Mouse (Mus musculus) hindbrain, embryonic 15.5 days (tissue): ENCODE data around the gene Gnas. TPM values are rescaled to one million over a fixed set of nuclear protein-coding genes. Genes with fewer than 3 reads are reported as not detected.

Source experiments
- ATAC-seq: fragments of 200-750 bp; cut with Nextera tagmentation; 2 replicates; pipeline ENCODE4 v1.8.0; 2017; ENCODE audit warnings: low read depth, moderate number of reproducible peaks, moderate TSS enrichment; ENCODE audit not compliant: low FRiP score
- H3K27ac ChIP-seq: fragments of 300-500 bp; sonication (generic); replicated peaks from 2 replicates; pipeline ENCODE4 v1.5.1; 2015; ENCODE audit warnings: mild to moderate bottlenecking, inconsistent platforms
- H3K27me3 ChIP-seq: fragments of 300-500 bp; sonication (generic); 2 replicates; pipeline ENCODE4 v1.6.1; 2015; ENCODE audit warnings: control low read depth, inconsistent platforms
- H3K36me3 ChIP-seq: fragments of 300-500 bp; sonication (generic); 2 replicates; pipeline ENCODE4 v1.6.1; 2015; ENCODE audit warnings: control low read depth, inconsistent platforms
- H3K4me1 ChIP-seq: fragments of 300-500 bp; sonication (generic); replicated peaks from 2 replicates; pipeline ENCODE4 v1.6.1; 2015; ENCODE audit warnings: control low read depth, inconsistent platforms
- H3K4me2 ChIP-seq: fragments of 300-500 bp; sonication (generic); 2 replicates; pipeline ENCODE4 v1.6.1; 2015; ENCODE audit warnings: moderate library complexity, mild to moderate bottlenecking, inconsistent platforms
- H3K4me3 ChIP-seq: fragments of 300-500 bp; sonication (generic); 2 replicates; pipeline ENCODE4 v1.5.1; 2015; ENCODE audit warnings: mild to moderate bottlenecking, inconsistent platforms
- H3K9ac ChIP-seq: fragments of 300-500 bp; sonication (generic); 2 replicates; pipeline ENCODE4 v1.6.1; 2015; ENCODE audit warnings: inconsistent platforms
- H3K9me3 ChIP-seq: fragments of 300-500 bp; sonication (generic); 2 replicates; pipeline ENCODE4 v1.6.1; 2016; ENCODE audit warnings: control low read depth, inconsistent platforms
- WGBS: fragments of 180-500 bp; shearing (Covaris S2); methylation state at CpG from one replicate; pipeline ENCODE4 v1.1.7; 2015; 5-methylcytosine and 5-hydroxymethylcytosine counted together
- polyA plus RNA-seq: library from polyadenylated mRNA; unstranded; fragments of >200 nt; fragmentation: Nextera tagmentation; extraction: Ambion mirVana; gene quantifications from 2 replicates; pipeline ENCODE4 v1.2.1, GENCODE M21; 2015

Gene Gnas
- polyA plus RNA-seq = 1,606 and 1,659 TPM in 2 replicates

DNA sequence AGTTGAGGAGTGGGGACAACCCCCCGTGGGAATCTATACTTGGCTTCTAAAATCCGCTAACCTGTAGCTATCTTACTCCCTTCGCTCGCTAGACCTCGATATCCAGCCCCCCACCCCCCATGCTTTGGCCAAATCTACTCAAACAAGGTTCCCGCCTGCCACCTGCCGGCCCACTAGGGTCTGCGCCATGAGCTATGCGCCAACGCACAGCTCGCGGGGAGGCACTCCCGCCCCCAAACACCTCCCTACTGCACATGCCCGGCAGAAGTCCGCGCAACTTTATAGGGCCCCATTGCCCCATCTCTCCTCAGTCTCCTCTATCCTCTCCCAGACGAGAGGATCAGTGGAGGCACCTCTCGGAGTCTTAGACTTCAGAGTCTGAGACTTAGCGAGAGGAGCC lies at the start of gene Gnas:
Gnas (plus strand) TSS at position 310 of the 400 bp plus-strand sequence.
- peak; percentile 65; the same call in 1 of the 2 replicates for ATAC-seq
- Histone ChIP-seq H3K36me3 (peaks cover 33% of the 10 kb centered on the region), H3K4me1 (peaks cover 17% of the 10 kb centered on the region), H3K27me3 (peaks cover 35% of the 10 kb centered on the region), H3K4me2 (peak within 1 kb of the TSS; percentile 54), H3K9ac (no peak within 1 kb of the TSS), H3K9me3 (peaks cover 11% of the 10 kb centered on the region), H3K27ac (no peak within 1 kb of the TSS), H3K4me3 (peak within 1 kb of the TSS; percentile 28)
- 50% methylated on average over 19 of the region's 19 CpGs for WGBS

DNA sequence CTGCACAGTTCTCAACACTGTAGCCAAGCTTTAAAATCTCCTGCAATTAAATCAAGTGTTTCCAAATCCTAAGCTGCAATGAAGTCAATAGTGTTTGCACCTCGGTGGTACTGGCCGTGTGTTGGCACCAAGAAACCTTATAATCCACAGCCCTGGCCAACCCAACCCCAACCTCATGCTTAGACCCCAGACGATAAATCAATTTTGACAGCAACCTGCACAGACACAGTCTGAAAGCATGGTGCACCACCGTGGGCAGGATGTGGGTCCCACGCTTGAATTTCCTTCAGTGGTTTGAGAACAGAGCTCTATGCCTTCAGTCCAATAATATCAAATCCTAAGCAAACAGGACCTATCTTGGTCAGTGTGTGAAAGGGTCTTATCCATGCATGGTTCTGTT lies 41.7 kb upstream of the Gnas start:
- 91% methylated on average over 5 of the region's 5 CpGs for WGBS
- H3K27me3 ChIP-seq = no peaks in the 10 kb centered on the region

DNA sequence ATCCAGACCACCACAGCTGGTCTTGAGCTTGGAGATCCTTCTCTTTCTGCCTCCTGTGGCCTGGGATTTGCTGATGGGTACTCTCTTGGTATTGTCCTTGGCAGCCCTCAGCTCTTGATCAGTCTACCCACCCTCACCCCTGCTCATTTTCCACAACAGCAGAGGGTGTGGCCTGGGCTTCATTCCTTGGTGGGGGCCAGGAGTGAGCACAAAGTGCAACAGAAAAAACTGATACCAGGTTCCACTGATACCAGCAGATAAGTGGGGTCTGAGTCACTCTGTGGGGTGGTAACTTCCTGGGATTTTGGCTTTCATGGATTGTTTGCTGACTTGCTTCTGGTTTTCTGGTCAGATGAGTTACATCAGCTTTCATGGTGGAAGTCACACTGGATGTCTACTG lies 32.2 kb upstream of the Gnas start:
- Histone ChIP-seq H3K27ac (no peak overlapping the region), H3K27me3 (no peaks in the 10 kb centered on the region), H3K9ac (no peak overlapping the region), H3K36me3 (no peaks in the 10 kb centered on the region), H3K4me1 (no peaks in the 10 kb centered on the region), H3K9me3 (no peaks in the 10 kb centered on the region), H3K4me2 (no peak overlapping the region), H3K4me3 (no peak overlapping the region)
- ATAC-seq = no peak

More for the DNA sequence above, 41.7 kb upstream of the Gnas start:
- no peak overlapping the region for H3K27ac ChIP-seq
- no peaks in the 10 kb centered on the region for H3K36me3 ChIP-seq
- H3K4me2 ChIP-seq = no peak overlapping the region
- no peak for ATAC-seq
- no peaks in the 10 kb centered on the region for H3K4me1 ChIP-seq
- no peak overlapping the region for H3K4me3 ChIP-seq
- no peaks in the 10 kb centered on the region for H3K9me3 ChIP-seq
- no peak overlapping the region for H3K9ac ChIP-seq

DNA sequence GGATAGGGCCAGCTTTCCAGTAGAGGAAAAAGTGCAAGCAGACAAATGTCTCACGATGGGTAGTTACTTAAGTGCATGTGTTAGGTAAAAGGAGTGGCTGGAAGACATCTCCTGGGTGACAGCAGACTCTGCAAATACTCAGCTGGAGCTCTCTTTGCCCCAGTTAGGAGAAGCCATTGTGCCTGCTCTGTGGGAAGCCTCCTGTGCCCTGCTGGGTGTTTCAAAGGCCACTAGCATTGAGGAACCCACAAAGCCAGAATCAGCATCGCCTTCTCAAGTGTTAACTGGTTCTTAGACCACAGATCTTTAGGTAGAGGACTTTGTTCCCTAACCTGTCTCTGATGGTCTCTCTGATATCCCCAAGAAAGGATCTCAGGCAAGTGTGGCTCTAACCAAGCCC lies 26.8 kb upstream of the Gnas start:
- WGBS = 21% methylated on average over 2 of the region's 2 CpGs
- no peaks in the 10 kb centered on the region for H3K4me1 ChIP-seq
- no peak overlapping the region for H3K27ac ChIP-seq
- H3K36me3 ChIP-seq = no peaks in the 10 kb centered on the region
- no peak for ATAC-seq
- H3K4me2 ChIP-seq = no peak overlapping the region
- no peak overlapping the region for H3K9ac ChIP-seq
- no peaks in the 10 kb centered on the region for H3K27me3 ChIP-seq
- no peaks in the 10 kb centered on the region for H3K9me3 ChIP-seq
- H3K4me3 ChIP-seq = no peak overlapping the region

DNA sequence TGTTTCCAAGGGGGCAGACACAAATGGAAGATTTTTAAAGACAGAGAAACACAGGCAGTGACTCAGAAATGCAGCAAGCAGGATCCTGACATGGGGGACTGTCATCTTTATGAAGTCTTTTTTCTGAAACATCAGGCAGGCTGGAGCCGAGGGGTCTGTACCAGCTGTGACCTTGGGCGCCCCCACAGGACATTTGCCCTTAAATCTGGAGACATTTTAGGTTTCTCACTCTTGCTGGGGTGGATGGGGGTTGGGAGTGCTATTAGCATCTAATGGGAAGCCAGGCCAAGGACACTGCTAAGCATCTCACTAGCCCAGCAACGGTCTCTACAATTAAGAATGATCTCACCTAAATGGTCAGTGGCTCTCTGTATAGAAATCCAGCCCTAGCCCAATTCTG lies 24.1 kb upstream of the Gnas start:
- 15% methylated on average over 3 of the region's 3 CpGs for WGBS
- no peak for ATAC-seq

DNA sequence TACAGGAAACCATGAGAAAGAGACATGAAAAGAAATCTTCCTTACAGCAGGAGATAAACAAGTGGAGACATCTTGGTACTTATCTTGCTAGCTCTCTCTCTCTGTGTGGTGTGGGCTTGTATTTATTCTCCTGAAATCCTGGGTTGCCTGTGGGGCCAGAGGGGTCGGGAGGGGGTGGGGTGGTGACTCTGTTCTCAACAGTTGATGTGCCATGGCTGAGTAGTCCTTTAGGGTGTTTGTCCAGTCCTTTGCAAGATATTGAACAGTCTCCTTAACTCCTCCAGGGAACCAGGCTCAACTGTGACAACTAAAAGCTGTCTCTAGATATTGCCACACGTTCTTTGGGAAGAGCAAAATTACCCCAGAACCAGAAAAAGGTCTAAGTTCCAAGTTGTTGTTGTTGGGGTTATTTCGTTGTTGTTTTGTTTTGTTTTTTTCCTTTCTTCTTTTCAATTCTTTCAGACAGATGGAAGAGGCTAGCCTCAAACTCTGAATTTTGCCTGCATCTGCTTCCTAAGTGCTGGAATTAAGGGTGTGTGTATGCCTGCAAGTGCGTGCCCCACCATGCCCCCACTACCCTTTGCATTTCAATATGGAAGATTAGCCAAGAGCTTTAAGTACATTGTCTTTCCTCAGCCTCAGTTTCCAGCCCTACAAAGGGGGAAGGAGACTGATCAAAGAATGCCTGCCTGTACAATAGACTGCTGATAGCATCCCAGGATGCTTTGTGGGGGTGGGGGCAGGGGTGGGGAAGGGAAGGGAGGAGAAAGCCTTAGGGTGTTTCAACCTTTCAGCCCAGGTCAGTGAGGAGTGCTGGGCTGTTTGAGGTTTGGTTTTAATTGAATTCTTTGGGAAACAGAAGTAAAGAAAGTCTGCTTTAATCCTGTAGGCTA lies 23.0 kb upstream of the Gnas start:
- Histone ChIP-seq H3K4me3 (no peak overlapping the region), H3K9ac (no peak overlapping the region), H3K27ac (no peak overlapping the region), H3K9me3 (no peaks in the 10 kb centered on the region), H3K36me3 (no peaks in the 10 kb centered on the region), H3K27me3 (no peaks in the 10 kb centered on the region), H3K4me2 (no peak overlapping the region), H3K4me1 (no peaks in the 10 kb centered on the region)
- 9% methylated on average over 4 of the region's 4 CpGs for WGBS
- ATAC-seq = no peak

More for the DNA sequence above, 24.1 kb upstream of the Gnas start:
- H3K9me3 ChIP-seq = no peaks in the 10 kb centered on the region
- no peaks in the 10 kb centered on the region for H3K4me1 ChIP-seq
- no peak overlapping the region for H3K27ac ChIP-seq
- H3K36me3 ChIP-seq = no peaks in the 10 kb centered on the region
- H3K9ac ChIP-seq = no peak overlapping the region
- no peak overlapping the region for H3K4me2 ChIP-seq
- no peak overlapping the region for H3K4me3 ChIP-seq
- no peaks in the 10 kb centered on the region for H3K27me3 ChIP-seq

DNA sequence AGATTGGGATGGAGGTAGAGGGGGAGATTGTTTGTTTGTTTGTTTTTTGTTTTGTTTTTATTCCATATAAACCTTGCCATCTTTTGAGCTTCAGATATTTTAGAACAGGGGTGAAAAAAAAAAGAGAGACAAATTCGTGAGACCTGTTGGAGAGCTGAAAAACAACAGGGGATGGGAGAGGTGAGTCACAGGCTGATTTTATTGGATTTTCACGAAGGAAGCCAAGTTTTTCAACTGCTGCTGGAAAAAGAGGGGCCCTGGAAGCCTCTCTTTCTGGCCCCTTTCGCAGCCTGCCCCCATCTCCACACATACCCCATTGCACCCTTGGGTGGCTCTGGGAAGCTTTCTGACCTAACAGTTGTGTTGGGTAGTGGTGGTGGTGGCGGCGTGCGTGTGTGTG lies 22.3 kb upstream of the Gnas start:
- H3K4me2 ChIP-seq = no peak overlapping the region
- H3K9me3 ChIP-seq = no peaks in the 10 kb centered on the region
- no peak for ATAC-seq
- no peak overlapping the region for H3K4me3 ChIP-seq
- no peak overlapping the region for H3K9ac ChIP-seq
- no peaks in the 10 kb centered on the region for H3K27me3 ChIP-seq
- H3K36me3 ChIP-seq = no peaks in the 10 kb centered on the region
- H3K4me1 ChIP-seq = no peaks in the 10 kb centered on the region
- no peak overlapping the region for H3K27ac ChIP-seq
- WGBS = 47% methylated on average over 6 of the region's 6 CpGs

DNA sequence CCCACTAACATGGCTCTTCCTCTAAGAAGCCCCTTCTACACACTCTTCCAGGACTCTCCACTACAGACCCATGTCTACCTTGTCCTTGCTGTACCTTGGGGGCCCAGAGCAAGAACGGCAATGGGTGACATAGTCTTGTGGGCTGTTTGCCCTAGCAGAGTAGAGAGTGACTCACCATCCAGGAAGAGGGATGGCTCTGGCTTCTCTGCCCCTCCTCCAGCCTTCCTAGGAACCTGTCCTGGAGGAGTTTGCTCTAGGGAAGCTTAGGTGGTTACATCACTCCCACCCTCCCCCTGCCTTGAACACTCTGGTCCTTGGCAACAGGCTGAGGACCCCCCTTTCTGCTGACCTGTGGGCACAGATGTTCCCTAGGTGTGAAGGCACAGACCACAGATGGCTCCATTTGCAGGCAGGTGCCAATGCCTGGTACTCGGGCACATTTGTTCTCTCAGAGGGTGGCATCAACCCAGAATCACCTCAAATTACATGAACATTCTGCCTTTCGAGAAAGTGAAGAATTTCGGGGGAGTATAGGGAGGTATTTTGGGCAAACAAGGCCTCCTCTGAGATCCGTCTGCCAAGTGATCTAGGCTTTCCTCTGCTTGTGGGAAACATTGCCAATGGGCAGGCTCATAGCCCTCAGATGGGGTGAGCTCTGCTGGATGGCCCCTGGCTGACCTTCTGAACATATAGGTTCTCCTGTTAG lies 20.9 kb upstream of the Gnas start:
- H3K4me2 ChIP-seq = no peak overlapping the region
- no peaks in the 10 kb centered on the region for H3K9me3 ChIP-seq
- H3K4me3 ChIP-seq = no peak overlapping the region
- H3K9ac ChIP-seq = no peak overlapping the region
- H3K36me3 ChIP-seq = peaks cover 5% of the 10 kb centered on the region
- H3K4me1 ChIP-seq = no peaks in the 10 kb centered on the region
- WGBS = 87% methylated on average over 5 of the region's 5 CpGs
- peak; percentile 36; the same call in 1 of the 2 replicates for ATAC-seq
- H3K27me3 ChIP-seq = no peaks in the 10 kb centered on the region
- H3K27ac ChIP-seq = no peak overlapping the region

DNA sequence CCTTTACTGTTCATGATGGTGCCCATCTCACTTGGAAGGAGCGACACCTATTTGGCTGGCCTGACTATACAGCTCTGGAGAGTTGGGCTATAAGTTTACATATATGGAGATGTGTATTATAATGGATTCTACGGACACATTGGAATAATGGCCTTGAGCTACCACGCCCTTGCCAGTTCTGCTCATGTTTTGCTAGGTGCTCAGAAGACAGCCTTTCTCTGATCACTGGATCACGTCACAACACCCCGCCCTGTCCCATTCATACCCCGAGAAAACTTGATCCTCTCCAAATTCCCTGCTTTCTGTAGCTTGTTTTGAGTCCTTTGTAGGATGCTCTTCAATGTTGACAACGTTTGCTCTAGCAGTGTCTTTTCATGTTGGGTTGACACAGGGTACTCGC lies 19.9 kb upstream of the Gnas start:
- Histone ChIP-seq H3K27ac (no peak overlapping the region), H3K36me3 (peaks cover 5% of the 10 kb centered on the region), H3K9ac (no peak overlapping the region), H3K4me2 (no peak overlapping the region), H3K4me3 (no peak overlapping the region), H3K27me3 (no peaks in the 10 kb centered on the region), H3K4me1 (no peaks in the 10 kb centered on the region), H3K9me3 (no peaks in the 10 kb centered on the region)
- no peak for ATAC-seq
- WGBS = 83% methylated on average over 8 of the region's 8 CpGs

DNA sequence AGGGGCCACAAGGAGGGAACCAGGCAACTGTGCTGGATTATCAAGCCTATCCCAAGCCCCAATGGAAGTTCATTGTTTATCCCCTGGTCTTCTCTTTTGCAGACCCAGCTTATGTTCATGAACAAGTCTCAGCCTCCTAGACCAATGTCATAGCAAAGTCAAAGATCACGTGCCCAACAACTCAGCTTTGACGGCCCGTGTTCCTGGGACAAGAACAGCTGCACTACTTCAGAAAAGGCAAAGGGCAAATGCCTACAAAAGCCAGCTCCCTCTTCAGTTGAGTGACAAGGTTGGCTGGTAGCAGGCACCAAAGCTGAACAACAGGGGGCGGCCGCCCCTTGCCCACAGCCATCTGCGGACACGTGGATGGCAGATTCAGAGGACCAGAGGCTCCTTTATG lies 13.7 kb upstream of the Gnas start:
- no peak overlapping the region for H3K4me2 ChIP-seq
- no peaks in the 10 kb centered on the region for H3K9me3 ChIP-seq
- WGBS = 88% methylated on average over 7 of the region's 7 CpGs
- no peak overlapping the region for H3K27ac ChIP-seq
- no peaks in the 10 kb centered on the region for H3K27me3 ChIP-seq
- H3K36me3 ChIP-seq = peaks cover 5% of the 10 kb centered on the region
- no peak for ATAC-seq
- H3K4me1 ChIP-seq = no peaks in the 10 kb centered on the region
- no peak overlapping the region for H3K4me3 ChIP-seq
- no peak overlapping the region for H3K9ac ChIP-seq

DNA sequence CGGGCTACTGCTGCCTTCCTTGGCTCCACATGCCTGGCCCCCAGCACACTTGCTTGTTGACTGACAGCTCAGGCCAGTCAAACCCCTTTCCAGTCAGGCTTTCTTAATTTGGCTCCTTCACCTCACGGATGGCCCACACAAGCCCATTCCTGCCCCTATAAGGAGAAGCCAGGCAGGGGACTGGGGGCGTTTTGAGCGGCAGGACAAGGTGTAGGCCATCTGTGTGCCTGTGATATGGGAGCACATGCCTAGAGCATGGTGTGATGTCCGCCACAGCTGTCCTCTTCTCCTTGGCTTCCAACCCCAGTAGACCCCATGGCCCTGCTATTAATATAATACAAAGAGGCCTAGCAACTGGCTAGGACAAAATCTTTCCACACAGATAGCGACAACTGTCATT lies 12.7 kb upstream of the Gnas start:
- ATAC-seq = no peak
- 81% methylated on average over 6 of the region's 6 CpGs for WGBS
- H3K9me3 ChIP-seq = no peaks in the 10 kb centered on the region

DNA sequence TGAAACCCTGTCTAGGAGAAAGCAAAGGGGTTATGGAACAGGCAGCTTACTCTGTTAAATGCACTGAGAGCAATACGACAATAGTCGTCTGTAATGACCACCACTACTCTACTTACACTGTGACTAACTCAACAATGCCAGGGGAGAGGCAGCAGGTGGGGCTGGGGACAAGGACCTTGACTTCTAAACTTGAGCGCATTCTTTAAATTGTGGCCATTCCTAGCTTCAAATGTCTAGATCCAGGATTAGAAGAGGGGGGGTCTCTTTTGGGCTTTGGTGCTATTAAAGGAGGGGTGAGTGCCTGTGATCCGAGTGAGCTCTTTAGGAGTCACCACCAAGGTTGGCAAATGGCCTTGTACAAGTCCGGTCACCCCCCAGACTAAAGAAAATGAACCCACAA lies 11.0 kb upstream of the Gnas start:
- H3K9ac ChIP-seq = no peak overlapping the region
- no peaks in the 10 kb centered on the region for H3K36me3 ChIP-seq
- ATAC-seq = no peak
- H3K27me3 ChIP-seq = no peaks in the 10 kb centered on the region
- no peak overlapping the region for H3K4me2 ChIP-seq
- no peak overlapping the region for H3K4me3 ChIP-seq
- H3K4me1 ChIP-seq = no peaks in the 10 kb centered on the region
- no peaks in the 10 kb centered on the region for H3K9me3 ChIP-seq
- no peak overlapping the region for H3K27ac ChIP-seq
- WGBS = 92% methylated on average over 5 of the region's 5 CpGs

More for the DNA sequence above, 12.7 kb upstream of the Gnas start:
- H3K27ac ChIP-seq = no peak overlapping the region
- H3K4me3 ChIP-seq = no peak overlapping the region
- H3K36me3 ChIP-seq = peaks cover 5% of the 10 kb centered on the region
- no peak overlapping the region for H3K4me2 ChIP-seq
- H3K27me3 ChIP-seq = no peaks in the 10 kb centered on the region
- no peaks in the 10 kb centered on the region for H3K4me1 ChIP-seq
- H3K9ac ChIP-seq = no peak overlapping the region
